Mouse (Mus musculus): Measurements from ENCODE around the gene Hoxb13. TPM values are rescaled to one million over a fixed set of nuclear protein-coding genes. Genes with fewer than 3 reads are reported as not detected.

Hoxb13 gene
- polyA plus RNA-seq, 1 experiment = 0.10 TPM

DNA sequence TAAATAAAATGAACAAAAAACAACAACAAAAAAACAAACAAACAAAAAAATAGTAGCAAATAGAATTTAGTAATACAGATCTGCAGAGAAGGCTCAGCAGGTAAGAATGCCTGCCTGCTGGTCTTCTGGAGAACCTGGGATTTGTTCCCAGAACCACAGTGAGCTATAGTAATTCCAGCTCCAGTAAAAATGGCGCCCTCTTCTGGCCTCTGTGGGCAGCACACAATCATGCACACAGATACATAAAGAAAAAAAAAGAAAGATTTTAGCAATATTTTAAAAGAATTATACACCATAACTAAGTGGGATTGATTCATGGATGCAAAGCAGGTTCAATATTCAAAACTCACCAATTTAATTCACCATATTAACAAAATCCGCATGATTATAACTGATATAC is 29.7 kb downstream of the Hoxb13 start:
- no peak overlapping the region for H3K4me3 ChIP-seq
- no peak overlapping the region for H3ac ChIP-seq (ENCODE audit: control insufficient read depth, insufficient read length)
- H3K36me3 ChIP-seq (ENCODE audit: control insufficient read depth, insufficient read depth) = no peaks in the 10 kb centered on the region
- no peaks in the 10 kb centered on the region for H3K79me2 ChIP-seq (ENCODE audit: control insufficient read depth, insufficient read depth)
- TF ChIP-seq MYOG (IDR thresholded peaks at IDR 0.05; ENCODE audit: control insufficient read depth in 1 of 3, insufficient read depth in 1 of 3, insufficient read length in 2 of 3, low read depth in 2 of 3) = no peak
- no peak for TF ChIP-seq SRF (IDR thresholded peaks at IDR 0.05; ENCODE audit: control insufficient read depth, insufficient read length, low read depth)
- no peak for TF ChIP-seq REST (IDR thresholded peaks at IDR 0.05; ENCODE audit: insufficient read depth, insufficient read length)
- no peak for TF ChIP-seq MYOD1 (IDR thresholded peaks at IDR 0.05; ENCODE audit: control insufficient read depth in 1 of 3, insufficient read length in 2 of 3, low read depth in 2 of 3)
- TF ChIP-seq CEBPB (IDR thresholded peaks at IDR 0.05; ENCODE audit: insufficient read depth, poor library complexity, severe bottlenecking) = no peak
- TF ChIP-seq TCF12 (IDR thresholded peaks at IDR 0.05; ENCODE audit: insufficient read depth, poor library complexity, severe bottlenecking) = no peak
- no peak for TF ChIP-seq MAX (IDR thresholded peaks at IDR 0.05; ENCODE audit: low read depth)
- no peak for TF ChIP-seq TCF3 (IDR thresholded peaks at IDR 0.05; ENCODE audit: insufficient read length, low read depth)
- TF ChIP-seq USF1 (IDR thresholded peaks at IDR 0.05; ENCODE audit: low read depth) = no peak
- TF ChIP-seq POLR2AphosphoS2 (IDR thresholded peaks at IDR 0.05; ENCODE audit: insufficient read length, low read depth) = no peak
- H3K4me2 ChIP-seq (ENCODE audit: low read depth) = no peak overlapping the region
- peaks cover 36% of the 10 kb centered on the region for H3K27me3 ChIP-seq (ENCODE audit: control insufficient read depth, insufficient read depth, insufficient read length)

DNA sequence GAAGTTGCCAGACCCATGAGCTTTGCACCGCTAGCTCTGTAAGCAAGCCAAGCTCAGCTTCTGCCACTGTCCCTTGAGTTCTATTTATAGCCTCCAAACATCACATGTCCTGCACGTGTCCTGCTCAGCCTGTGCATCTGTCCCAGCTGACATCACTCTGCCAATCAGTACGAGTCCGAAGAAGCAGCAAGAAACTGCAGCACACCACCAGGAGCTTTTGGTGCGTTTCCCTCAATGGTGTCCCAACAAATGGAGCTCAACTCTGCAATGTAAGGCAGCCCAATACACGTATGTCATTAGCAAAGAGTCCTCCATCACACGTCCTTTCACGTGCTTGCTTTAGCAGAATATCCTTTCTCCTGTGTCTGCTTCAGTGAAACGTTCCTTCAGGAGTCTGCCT is 33.6 kb downstream of the Hoxb13 start:
- Histone ChIP-seq H3K79me2 (ENCODE audit: control insufficient read depth, insufficient read depth) (no peaks in the 10 kb centered on the region), H3ac (ENCODE audit: control insufficient read depth, insufficient read length) (no peak overlapping the region), H3K4me2 (ENCODE audit: low read depth) (no peak overlapping the region), H3K4me3 (no peak overlapping the region), H3K27me3 (ENCODE audit: control insufficient read depth, insufficient read depth, insufficient read length) (peaks cover 38% of the 10 kb centered on the region), H3K36me3 (ENCODE audit: control insufficient read depth, insufficient read depth) (no peaks in the 10 kb centered on the region)
- no peak for TF ChIP-seq E2F4 (IDR thresholded peaks at IDR 0.05; ENCODE audit: insufficient read depth)
- no peak for TF ChIP-seq MYOD1 (IDR thresholded peaks at IDR 0.05; ENCODE audit: control insufficient read depth in 1 of 3, insufficient read length in 2 of 3, low read depth in 2 of 3)
- TF ChIP-seq REST (IDR thresholded peaks at IDR 0.05; ENCODE audit: insufficient read depth, insufficient read length) = no peak
- no peak for TF ChIP-seq POLR2AphosphoS2 (IDR thresholded peaks at IDR 0.05; ENCODE audit: insufficient read length, low read depth)
- no peak for TF ChIP-seq CEBPB (IDR thresholded peaks at IDR 0.05; ENCODE audit: insufficient read depth, poor library complexity, severe bottlenecking)
- no peak for TF ChIP-seq SRF (IDR thresholded peaks at IDR 0.05; ENCODE audit: control insufficient read depth, insufficient read length, low read depth)
- no peak for TF ChIP-seq MAX (IDR thresholded peaks at IDR 0.05; ENCODE audit: low read depth)
- no peak for TF ChIP-seq TCF12 (IDR thresholded peaks at IDR 0.05; ENCODE audit: insufficient read depth, poor library complexity, severe bottlenecking)
- no peak for TF ChIP-seq TCF3 (IDR thresholded peaks at IDR 0.05; ENCODE audit: insufficient read length, low read depth)
- TF ChIP-seq POLR2A (IDR thresholded peaks at IDR 0.05; ENCODE audit: insufficient read length, low read depth) = no peak
- TF ChIP-seq USF1 (IDR thresholded peaks at IDR 0.05; ENCODE audit: low read depth) = no peak
- no peak for TF ChIP-seq MYOG (IDR thresholded peaks at IDR 0.05; ENCODE audit: control insufficient read depth in 1 of 3, insufficient read depth in 1 of 3, insufficient read length in 2 of 3, low read depth in 2 of 3)

DNA sequence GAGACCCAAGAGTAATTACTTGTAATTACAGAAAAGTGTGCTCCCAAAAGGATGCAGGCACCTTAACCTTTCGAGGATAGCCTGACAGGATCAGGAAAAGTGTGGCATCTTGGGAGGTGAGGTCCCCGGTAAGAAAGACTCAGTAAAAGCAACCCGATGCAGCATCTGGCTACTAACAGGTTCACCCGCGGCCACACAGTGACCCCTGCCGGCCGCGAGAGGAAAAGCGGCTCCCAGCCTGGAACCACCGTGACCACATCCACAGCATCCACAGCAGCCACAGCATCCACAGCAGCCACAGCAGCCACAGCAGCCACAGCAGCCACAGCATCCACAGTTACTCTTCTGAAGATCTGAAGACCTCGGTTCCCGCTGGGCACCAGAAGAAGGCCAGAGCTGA is 40.8 kb downstream of the Hoxb13 start:
- H3K36me3 ChIP-seq (ENCODE audit: control insufficient read depth, insufficient read depth) = no peaks in the 10 kb centered on the region
- H3K79me2 ChIP-seq (ENCODE audit: control insufficient read depth, insufficient read depth) = no peaks in the 10 kb centered on the region
- H3K4me3 ChIP-seq = no peak overlapping the region
- peaks cover 48% of the 10 kb centered on the region for H3K27me3 ChIP-seq (ENCODE audit: control insufficient read depth, insufficient read depth, insufficient read length)
- H3K4me2 ChIP-seq (ENCODE audit: low read depth) = no peak overlapping the region
- H3ac ChIP-seq (ENCODE audit: control insufficient read depth, insufficient read length) = no peak overlapping the region
- TF ChIP-seq SRF (IDR thresholded peaks at IDR 0.05; ENCODE audit: control insufficient read depth, insufficient read length, low read depth) (no peak), POLR2AphosphoS2 (IDR thresholded peaks at IDR 0.05; ENCODE audit: insufficient read length, low read depth) (no peak), TCF3 (IDR thresholded peaks at IDR 0.05; ENCODE audit: insufficient read length, low read depth) (no peak), MYOG (IDR thresholded peaks at IDR 0.05; ENCODE audit: control insufficient read depth in 1 of 3, insufficient read depth in 1 of 3, insufficient read length in 2 of 3, low read depth in 2 of 3) (no peak), MAX (IDR thresholded peaks at IDR 0.05; ENCODE audit: low read depth) (no peak), CEBPB (IDR thresholded peaks at IDR 0.05; ENCODE audit: insufficient read depth, poor library complexity, severe bottlenecking) (no peak), POLR2A (IDR thresholded peaks at IDR 0.05; ENCODE audit: insufficient read length, low read depth) (no peak), MYOD1 (IDR thresholded peaks at IDR 0.05; ENCODE audit: control insufficient read depth in 1 of 3, insufficient read length in 2 of 3, low read depth in 2 of 3) (no peak)

DNA sequence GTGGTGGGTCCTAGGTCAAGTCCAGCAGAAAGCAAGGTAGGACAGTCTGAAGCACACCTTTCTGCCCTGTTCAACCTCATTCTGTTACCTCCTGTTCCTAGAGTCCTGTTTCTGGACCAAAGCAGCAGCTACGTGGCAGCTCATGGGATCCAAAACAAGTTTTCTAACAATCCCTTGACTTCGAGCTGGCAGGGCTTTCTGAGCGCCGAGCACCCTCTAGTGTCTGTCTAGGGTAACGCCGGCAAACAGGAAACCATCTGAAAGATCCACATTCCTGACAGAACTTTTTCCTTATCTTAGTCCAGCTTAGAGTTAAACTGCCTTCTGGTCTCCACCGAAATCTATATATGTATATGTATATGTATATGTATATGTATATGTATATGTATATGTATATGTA is 46.1 kb downstream of the Hoxb13 start:
- Histone ChIP-seq H3K4me2 (ENCODE audit: low read depth) (no peak overlapping the region), H3K27me3 (ENCODE audit: control insufficient read depth, insufficient read depth, insufficient read length) (peaks cover 29% of the 10 kb centered on the region), H3K4me3 (no peak overlapping the region), H3K36me3 (ENCODE audit: control insufficient read depth, insufficient read depth) (no peaks in the 10 kb centered on the region), H3K79me2 (ENCODE audit: control insufficient read depth, insufficient read depth) (no peaks in the 10 kb centered on the region), H3ac (ENCODE audit: control insufficient read depth, insufficient read length) (no peak overlapping the region)
- TF ChIP-seq MYOG (IDR thresholded peaks at IDR 0.05; ENCODE audit: control insufficient read depth in 1 of 3, insufficient read depth in 1 of 3, insufficient read length in 2 of 3, low read depth in 2 of 3) (no peak), TCF12 (IDR thresholded peaks at IDR 0.05; ENCODE audit: insufficient read depth, poor library complexity, severe bottlenecking) (no peak), REST (IDR thresholded peaks at IDR 0.05; ENCODE audit: insufficient read depth, insufficient read length) (no peak), MYOD1 (IDR thresholded peaks at IDR 0.05; ENCODE audit: control insufficient read depth in 1 of 3, insufficient read length in 2 of 3, low read depth in 2 of 3) (no peak), USF1 (IDR thresholded peaks at IDR 0.05; ENCODE audit: low read depth) (no peak), E2F4 (IDR thresholded peaks at IDR 0.05; ENCODE audit: insufficient read depth) (no peak), MAX (IDR thresholded peaks at IDR 0.05; ENCODE audit: low read depth) (no peak), POLR2AphosphoS2 (IDR thresholded peaks at IDR 0.05; ENCODE audit: insufficient read length, low read depth) (no peak), POLR2A (IDR thresholded peaks at IDR 0.05; ENCODE audit: insufficient read length, low read depth) (no peak), TCF3 (IDR thresholded peaks at IDR 0.05; ENCODE audit: insufficient read length, low read depth) (no peak), CEBPB (IDR thresholded peaks at IDR 0.05; ENCODE audit: insufficient read depth, poor library complexity, severe bottlenecking) (no peak), SRF (IDR thresholded peaks at IDR 0.05; ENCODE audit: control insufficient read depth, insufficient read length, low read depth) (no peak)

Other genes starting within 250 kb of the Hoxb13 start
- 0.30 TPM for gene Igf2bp1, start 188.4 kb upstream of the Hoxb13 start, polyA plus RNA-seq (2012; fragmentation: generic; extraction: Trizol)
- not detected for gene Gip, start 169.8 kb upstream of the Hoxb13 start, polyA plus RNA-seq (2012; fragmentation: generic; extraction: Trizol)
- 112 TPM for gene Snf8, start 159.4 kb upstream of the Hoxb13 start, polyA plus RNA-seq (2012; fragmentation: generic; extraction: Trizol)
- 53.6 TPM for gene Ube2z, start 128.9 kb upstream of the Hoxb13 start, polyA plus RNA-seq (2012; fragmentation: generic; extraction: Trizol)
- 1,235 TPM for gene Atp5g1, start 118.6 kb upstream of the Hoxb13 start, polyA plus RNA-seq (2012; fragmentation: generic; extraction: Trizol)
- gene Calcoco2, start 82.4 kb upstream of the Hoxb13 start, polyA plus RNA-seq (2012; fragmentation: generic; extraction: Trizol) = not detected
- not detected for gene Ttll6, start 60.5 kb upstream of the Hoxb13 start, polyA plus RNA-seq (2012; fragmentation: generic; extraction: Trizol)
- 0.24 TPM for gene Hoxb9, start 77.1 kb downstream of the Hoxb13 start, polyA plus RNA-seq (2012; fragmentation: generic; extraction: Trizol)
- gene Hoxb8, start 87.6 kb downstream of the Hoxb13 start, polyA plus RNA-seq (2012; fragmentation: generic; extraction: Trizol) = 0.05 TPM
- gene Hoxb7, start 92.3 kb downstream of the Hoxb13 start, polyA plus RNA-seq (2012; fragmentation: generic; extraction: Trizol) = 0.06 TPM
- gene Hoxb6, start 98.2 kb downstream of the Hoxb13 start, polyA plus RNA-seq (2012; fragmentation: generic; extraction: Trizol) = not detected
- not detected for gene Hoxb5, start 109.0 kb downstream of the Hoxb13 start, polyA plus RNA-seq (2012; fragmentation: generic; extraction: Trizol)
- gene Hoxb4, start 124.0 kb downstream of the Hoxb13 start, polyA plus RNA-seq (2012; fragmentation: generic; extraction: Trizol) = not detected
- gene Hoxb3, start 129.0 kb downstream of the Hoxb13 start, polyA plus RNA-seq (2012; fragmentation: generic; extraction: Trizol) = not detected
- not detected for gene Hoxb2, start 156.2 kb downstream of the Hoxb13 start, polyA plus RNA-seq (2012; fragmentation: generic; extraction: Trizol)
- gene Hoxb1, start 171.4 kb downstream of the Hoxb13 start, polyA plus RNA-seq (2012; fragmentation: generic; extraction: Trizol) = not detected

Data from myocyte (in vitro differentiated cells).